Mouse (Mus musculus): Measurements from ENCODE around the gene Itgav. TPM values are rescaled to one million over a fixed set of nuclear protein-coding genes. Genes with fewer than 3 reads are reported as not detected.

The Itgav gene
- polyA plus RNA-seq, 1 experiment from 2014 or later: 78.7 TPM

GRCm38 (mm10) chr2:83828895-83829539 lies 104.8 kb downstream of the Itgav start:
- Histone ChIP-seq H3K4me2 (no peak overlapping the region), H3K4me1 (replicated peaks) (peaks cover 15% of the 10 kb centered on the region), H3K27ac (no peak overlapping the region), H3K9ac (replicated peaks) (no peak overlapping the region), H3K9me3 (no peaks in the 10 kb centered on the region), H3K27me3 (no peaks in the 10 kb centered on the region), H3K36me3 (no peaks in the 10 kb centered on the region), H3K4me3 (replicated peaks) (no peak overlapping the region)
- ATAC-seq (ENCODE audit: insufficient number of reproducible peaks, insufficient read depth, low FRiP score, low TSS enrichment, low read depth): no peak
- 75% methylated on average over 3 of the region's 3 CpGs for WGBS

- no peaks in the 10 kb centered on the region for H3K9me3 ChIP-seq
- H3K36me3 ChIP-seq: no peaks in the 10 kb centered on the region
- no peak for ATAC-seq (ENCODE audit: insufficient number of reproducible peaks, insufficient read depth, low FRiP score, low TSS enrichment, low read depth)
- no peak overlapping the region for H3K4me2 ChIP-seq
- H3K9ac ChIP-seq (replicated peaks): no peak overlapping the region
- H3K27me3 ChIP-seq: no peaks in the 10 kb centered on the region
- WGBS: 80% methylated on average over 4 of the region's 4 CpGs
- no peaks in the 10 kb centered on the region for H3K4me1 ChIP-seq (replicated peaks)
- H3K27ac ChIP-seq: no peak overlapping the region
- H3K4me3 ChIP-seq (replicated peaks): no peak overlapping the region
Measured at GRCm38 (mm10) chr2:83832903-83833302, 108.7 kb downstream of the Itgav start.

GRCm38 (mm10) chr2:83835313-83836070 lies 111.3 kb downstream of the Itgav start:
- Histone ChIP-seq H3K4me3 (replicated peaks) (no peak overlapping the region), H3K27me3 (no peaks in the 10 kb centered on the region), H3K4me1 (replicated peaks) (no peaks in the 10 kb centered on the region), H3K27ac (no peak overlapping the region), H3K9me3 (no peaks in the 10 kb centered on the region), H3K4me2 (no peak overlapping the region), H3K36me3 (no peaks in the 10 kb centered on the region), H3K9ac (replicated peaks) (no peak overlapping the region)
- 84% methylated on average over 10 of the region's 10 CpGs for WGBS
- ATAC-seq (ENCODE audit: insufficient number of reproducible peaks, insufficient read depth, low FRiP score, low TSS enrichment, low read depth): no peak

- WGBS: 90% methylated on average over 3 of the region's 3 CpGs
- Histone ChIP-seq H3K36me3 (no peaks in the 10 kb centered on the region), H3K4me1 (replicated peaks) (no peaks in the 10 kb centered on the region), H3K4me2 (no peak overlapping the region), H3K4me3 (replicated peaks) (no peak overlapping the region), H3K9me3 (no peaks in the 10 kb centered on the region), H3K27ac (no peak overlapping the region), H3K27me3 (no peaks in the 10 kb centered on the region), H3K9ac (replicated peaks) (no peak overlapping the region)
- no peak for ATAC-seq (ENCODE audit: insufficient number of reproducible peaks, insufficient read depth, low FRiP score, low TSS enrichment, low read depth)
Measured at GRCm38 (mm10) chr2:83848495-83848894, 124.3 kb downstream of the Itgav start.

- no peaks in the 10 kb centered on the region for H3K36me3 ChIP-seq
- no peak overlapping the region for H3K9ac ChIP-seq (replicated peaks)
- no peaks in the 10 kb centered on the region for H3K27me3 ChIP-seq
- ATAC-seq (ENCODE audit: insufficient number of reproducible peaks, insufficient read depth, low FRiP score, low TSS enrichment, low read depth): no peak
- no peak overlapping the region for H3K4me2 ChIP-seq
- no peak overlapping the region for H3K27ac ChIP-seq
- peaks cover 14% of the 10 kb centered on the region for H3K4me1 ChIP-seq (replicated peaks)
- no peak overlapping the region for H3K4me3 ChIP-seq (replicated peaks)
- WGBS: 84% methylated on average over 10 of the region's 10 CpGs
- H3K9me3 ChIP-seq: no peaks in the 10 kb centered on the region
Measured at GRCm38 (mm10) chr2:83853423-83853822, 129.2 kb downstream of the Itgav start.

GRCm38 (mm10) chr2:83856236-83856635 lies 132.0 kb downstream of the Itgav start:
- H3K4me1 ChIP-seq (replicated peaks): peaks cover 14% of the 10 kb centered on the region
- H3K9me3 ChIP-seq: no peaks in the 10 kb centered on the region
- H3K27ac ChIP-seq: no peak overlapping the region
- ATAC-seq (ENCODE audit: insufficient number of reproducible peaks, insufficient read depth, low FRiP score, low TSS enrichment, low read depth): no peak
- H3K36me3 ChIP-seq: no peaks in the 10 kb centered on the region
- no peak overlapping the region for H3K9ac ChIP-seq (replicated peaks)
- H3K4me2 ChIP-seq: no peak overlapping the region
- 13% methylated on average over 4 of the region's 4 CpGs for WGBS
- no peaks in the 10 kb centered on the region for H3K27me3 ChIP-seq
- no peak overlapping the region for H3K4me3 ChIP-seq (replicated peaks)

Other genes with a start within 250 kb of the Itgav start
- gene Zc3h15, start 80.0 kb upstream of the Itgav start, polyA plus RNA-seq (2016; fragmentation: Nextera tagmentation; extraction: Ambion mirVana): 161 and 176 TPM in 2 replicates
- gene Fam171b, start 88.2 kb downstream of the Itgav start, polyA plus RNA-seq (2016; fragmentation: Nextera tagmentation; extraction: Ambion mirVana): 18.3 TPM in 2 replicates
- not detected in 2 replicates for gene Zswim2, start 216.8 kb downstream of the Itgav start, polyA plus RNA-seq (2016; fragmentation: Nextera tagmentation; extraction: Ambion mirVana)
- gene Gm13698, start 231.3 kb downstream of the Itgav start, polyA plus RNA-seq (2016; fragmentation: Nextera tagmentation; extraction: Ambion mirVana): not detected in 2 replicates
- gene Gm13693, start 237.1 kb downstream of the Itgav start, polyA plus RNA-seq (2016; fragmentation: Nextera tagmentation; extraction: Ambion mirVana): not detected in 2 replicates
- not detected in 2 replicates for gene Gm13695, start 242.9 kb downstream of the Itgav start, polyA plus RNA-seq (2016; fragmentation: Nextera tagmentation; extraction: Ambion mirVana)
- not detected in 2 replicates for gene Gm13696, start 248.7 kb downstream of the Itgav start, polyA plus RNA-seq (2016; fragmentation: Nextera tagmentation; extraction: Ambion mirVana)